Mouse (Mus musculus) brain, embryonic 14.5 days (tissue): Measurements from ENCODE around the gene 4930519P11Rik.

Experiments used
- CTCF ChIP-seq: fragments of 200-500 bp; IDR thresholded peaks from 2 replicates; pipeline ENCODE4 v1.5.1; 2012; ENCODE audit warnings: inconsistent platforms, mild to moderate bottlenecking, moderate library complexity, borderline replicate concordance; ENCODE audit not compliant: insufficient read depth, insufficient read length; ENCODE audit errors: extremely low read depth
- POLR2A ChIP-seq: fragments of 200-500 bp; IDR thresholded peaks from 2 replicates; pipeline ENCODE4 v1.6.1; 2012; ENCODE audit warnings: mild to moderate bottlenecking, inconsistent platforms, borderline replicate concordance; ENCODE audit not compliant: poor library complexity, insufficient read depth, insufficient read length, severe bottlenecking; ENCODE audit errors: extremely low read depth

- TF ChIP-seq POLR2A (no peak), CTCF (no peak)
These were observed 41.7 kb upstream of the 4930519P11Rik start for GRCm38 (mm10) chr2:154654976-154655375.
